Mouse (Mus musculus): ENCODE results near the gene Slc22a23.

Gene Slc22a23

DNA sequence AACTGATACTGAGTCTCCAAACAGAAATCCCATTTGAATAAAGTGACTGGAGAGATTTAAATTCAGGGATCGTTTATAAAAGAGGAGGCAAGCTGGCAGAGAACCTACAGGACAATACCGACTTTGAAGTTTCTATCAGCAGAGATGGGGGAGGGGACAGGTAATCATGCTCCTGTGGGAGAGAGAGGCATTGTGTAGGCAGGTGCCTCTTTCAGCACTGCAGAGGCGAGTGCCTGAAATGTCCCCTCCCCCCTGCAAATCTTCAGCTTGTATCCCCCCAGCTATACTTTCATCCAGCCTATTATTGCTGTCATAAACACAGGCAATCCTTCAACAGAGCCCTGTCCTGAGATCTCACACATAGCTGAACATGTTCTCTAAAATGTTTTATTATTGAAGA is 43.4 kb downstream of the Slc22a23 start:
- DNase-seq (ENCODE audit: low spot score in 2 of 2) = no peak

DNA sequence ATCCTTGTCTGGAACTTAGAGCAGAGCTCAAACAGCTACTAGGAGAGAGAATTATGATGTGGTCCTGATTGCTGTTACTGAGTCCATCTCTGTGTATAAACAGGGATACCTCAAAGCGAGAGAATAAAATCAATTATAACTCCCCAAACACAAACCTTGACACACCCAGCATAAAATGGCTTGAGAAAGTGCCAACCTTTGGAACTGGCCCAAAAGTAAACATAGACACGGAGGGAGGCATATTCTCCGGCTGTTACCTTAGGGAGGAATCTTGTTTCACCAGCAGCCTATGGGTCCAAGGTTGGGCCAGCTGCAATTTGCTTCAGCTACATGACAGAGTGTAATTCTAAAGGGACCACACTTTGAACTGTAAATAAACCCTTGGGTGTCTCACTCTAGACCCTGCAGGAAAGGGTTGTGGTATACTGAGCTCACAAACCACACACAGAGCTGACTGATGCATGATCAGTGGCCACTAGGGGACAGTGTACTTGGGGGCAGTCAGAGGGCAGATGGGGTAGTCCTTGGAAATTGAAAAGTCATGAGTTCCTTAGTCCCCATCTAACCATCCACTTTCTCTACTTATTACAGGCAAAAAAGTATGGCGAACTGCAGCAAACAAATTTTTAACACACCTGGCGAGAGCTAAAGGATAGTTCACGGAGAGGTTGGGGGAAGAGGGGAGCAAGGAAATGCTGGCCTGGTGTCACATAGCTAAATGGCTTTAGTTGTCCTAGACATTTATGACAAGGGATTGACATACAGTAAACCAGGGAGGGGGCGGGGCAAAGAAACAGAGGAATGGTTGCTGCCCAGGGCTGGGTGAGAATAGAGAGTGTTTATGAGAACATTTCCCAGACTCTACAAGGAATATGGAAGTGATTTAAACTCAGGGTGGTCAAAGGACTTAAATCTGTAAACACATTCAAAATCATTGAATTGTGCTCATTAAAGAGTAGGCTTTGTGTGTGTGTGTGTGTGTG is 45.3 kb downstream of the Slc22a23 start:
- peak in 1 of 2 experiments; percentile 8 for DNase-seq (ENCODE audit: low spot score in 2 of 2)

DNA sequence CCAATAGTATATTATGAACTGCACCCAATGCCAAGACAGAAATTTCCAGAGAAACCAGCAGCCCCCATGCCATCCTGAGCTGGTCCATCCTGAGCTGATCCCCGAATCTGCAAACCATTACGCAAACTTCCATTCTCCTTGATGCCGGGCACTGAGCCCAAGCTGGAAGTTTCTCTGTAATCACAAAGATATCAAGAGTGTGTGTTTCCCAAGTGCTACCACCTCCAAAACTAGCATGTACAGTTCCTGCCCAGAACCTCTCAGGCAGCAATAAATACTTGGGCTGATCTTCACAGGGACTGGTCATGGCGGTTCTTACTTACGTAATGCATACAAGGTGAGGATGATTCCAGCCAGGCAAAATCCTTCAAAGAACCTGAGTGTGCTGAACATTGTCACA is 46.3 kb downstream of the Slc22a23 start:
- DNase-seq (ENCODE audit: low spot score in 2 of 2) = no peak

DNA sequence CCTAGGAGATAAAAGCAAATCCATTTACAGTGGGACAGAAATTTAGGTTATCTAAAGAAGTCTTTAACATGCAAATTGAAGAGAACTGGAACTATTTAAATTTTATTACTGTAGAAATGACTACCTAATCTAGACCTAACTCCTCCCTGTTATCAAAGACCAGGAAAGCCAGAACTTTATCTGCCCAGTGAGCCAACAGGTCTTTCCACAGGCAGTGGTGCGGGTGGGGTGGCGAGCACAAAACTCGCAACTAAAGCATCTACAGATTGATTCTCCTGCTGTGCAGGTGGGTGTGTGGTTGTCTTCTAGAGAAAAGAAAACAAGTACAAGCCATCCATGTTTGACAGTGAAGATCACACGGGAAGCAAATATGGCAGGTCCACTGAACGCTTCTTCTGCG is 46.9 kb downstream of the Slc22a23 start:
- DNase-seq (ENCODE audit: low spot score in 2 of 2) = no peak

DNA sequence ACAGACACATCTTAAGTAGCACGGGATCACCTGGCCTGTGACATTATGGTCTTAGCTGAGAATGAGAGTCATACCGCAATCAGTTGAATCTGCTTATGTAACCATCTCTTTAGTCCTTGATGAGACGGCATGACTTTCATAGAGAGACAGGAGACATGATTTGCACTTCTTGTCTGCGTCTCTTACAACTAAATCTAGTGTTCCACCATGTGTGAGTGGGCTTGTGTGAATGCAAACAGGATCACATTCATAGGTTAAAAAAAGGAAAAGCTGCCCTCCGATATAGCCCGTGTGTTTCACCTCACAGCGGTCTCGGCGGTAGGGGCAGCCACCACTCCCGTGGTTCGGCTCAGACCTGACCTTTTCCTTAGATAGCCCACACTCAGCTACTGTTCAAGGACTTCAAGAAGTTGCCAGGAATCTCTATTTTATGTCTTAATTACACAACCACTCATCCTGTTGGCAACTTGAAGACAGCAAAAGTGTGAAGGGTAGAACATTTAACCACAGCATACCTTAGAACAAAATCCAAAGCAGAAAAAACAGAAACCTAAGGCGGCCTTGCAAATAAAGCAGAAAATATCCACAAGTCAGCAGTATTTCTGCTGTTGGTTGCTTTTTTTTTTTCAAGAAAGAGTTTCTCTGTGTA is 49.1 kb downstream of the Slc22a23 start:
- DNase-seq (ENCODE audit: low spot score in 2 of 2) = no peak

DNA sequence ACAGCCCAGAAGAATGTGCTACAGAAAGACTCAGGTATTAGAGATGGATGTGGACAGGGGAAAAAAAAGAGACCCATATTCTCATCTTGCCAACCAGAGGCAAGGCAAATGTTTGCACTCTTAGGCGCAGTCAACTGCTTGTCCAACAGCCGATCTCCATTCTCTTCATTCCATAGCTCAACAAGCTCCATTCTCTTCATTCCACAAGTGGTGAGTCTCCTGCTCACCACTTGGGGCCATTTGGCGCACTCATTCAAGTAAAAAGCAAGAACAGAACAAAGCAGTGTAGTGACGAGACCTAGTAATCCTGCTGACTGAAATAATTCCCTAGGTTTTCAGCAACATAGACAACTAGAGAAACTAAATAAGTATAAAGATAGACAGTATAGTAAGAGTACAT is 50.8 kb downstream of the Slc22a23 start:
- no peak for DNase-seq (ENCODE audit: low spot score in 2 of 2)

DNA sequence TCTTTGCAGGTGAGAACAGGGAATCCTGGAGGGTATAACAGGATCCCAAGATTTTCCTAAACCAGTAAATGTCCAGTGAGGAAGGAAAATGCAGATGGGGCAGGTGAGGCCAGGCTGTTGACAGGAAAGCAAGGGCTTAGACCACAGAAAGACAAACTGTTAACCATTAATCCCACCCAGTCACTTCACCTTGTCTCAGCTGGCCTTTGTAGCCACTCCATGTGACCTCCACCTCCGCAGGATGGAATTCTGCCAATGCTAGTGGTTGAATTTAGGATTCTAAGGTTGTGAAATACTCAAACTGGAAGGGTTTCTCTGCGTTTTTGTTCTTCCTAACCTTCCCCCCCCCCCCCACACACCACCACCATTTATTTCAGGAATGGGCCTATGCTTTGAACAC is 52.9 kb downstream of the Slc22a23 start:
- DNase-seq (ENCODE audit: low spot score in 2 of 2) = no peak

DNA sequence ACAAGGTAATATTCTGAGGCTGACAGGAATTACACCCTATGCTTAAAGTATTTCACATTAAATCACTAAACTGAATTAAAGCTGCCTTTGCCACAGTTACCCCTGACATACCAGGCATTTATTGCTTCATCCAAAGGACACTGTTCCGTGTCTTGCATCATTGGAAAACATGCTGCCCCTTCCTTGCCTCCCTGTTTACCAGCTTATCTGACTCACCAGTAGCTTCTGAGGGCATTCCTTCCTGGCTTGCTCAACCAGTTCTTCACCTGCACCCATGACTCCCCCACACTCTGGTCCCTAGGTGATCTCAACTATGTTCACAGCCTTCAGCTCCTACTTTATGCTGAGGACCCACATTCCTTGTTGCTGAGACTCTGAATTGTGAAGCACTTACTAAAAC is 54.6 kb downstream of the Slc22a23 start:
- no peak for DNase-seq (ENCODE audit: low spot score in 2 of 2)

DNA sequence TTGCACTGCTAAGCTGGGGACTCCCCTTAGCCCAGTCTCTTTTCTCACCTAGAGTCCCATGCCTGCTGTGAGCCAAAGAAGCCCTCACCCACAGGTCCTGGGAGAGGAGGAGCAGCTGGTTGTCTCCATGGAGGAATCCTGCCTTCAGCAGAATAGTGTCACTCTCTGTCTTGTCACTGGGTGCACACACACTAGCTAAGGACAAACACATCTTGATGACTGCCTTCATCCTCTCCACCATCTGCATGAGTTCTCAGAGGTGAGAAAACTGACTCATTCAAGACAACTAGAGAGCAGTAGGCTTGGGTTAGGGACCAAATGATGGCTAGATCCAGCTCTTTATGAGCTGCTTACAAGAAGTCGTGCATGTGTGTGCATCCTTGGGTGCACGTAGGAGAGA is 55.4 kb downstream of the Slc22a23 start:
- no peak for DNase-seq (ENCODE audit: low spot score in 2 of 2)

DNA sequence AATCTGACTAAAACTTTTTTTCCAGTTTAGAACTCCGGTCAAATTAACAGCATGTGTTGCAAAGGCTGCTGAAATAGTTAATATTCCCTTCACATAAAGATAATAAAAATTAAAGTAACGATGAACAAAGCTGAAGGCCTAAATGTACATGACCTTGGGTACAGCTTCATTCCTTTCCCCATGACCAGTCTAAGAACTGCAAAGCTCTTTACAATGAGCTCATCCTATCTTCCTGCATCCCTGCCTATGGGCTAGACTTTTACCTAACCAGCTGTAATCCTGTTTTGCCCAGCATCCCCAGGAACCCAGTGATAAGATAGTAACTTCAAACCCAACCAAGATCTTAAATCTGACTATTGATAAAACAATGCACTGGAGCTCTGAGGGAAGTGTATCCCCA is 56.9 kb downstream of the Slc22a23 start:
- DNase-seq (ENCODE audit: low spot score in 2 of 2) = no peak

DNA sequence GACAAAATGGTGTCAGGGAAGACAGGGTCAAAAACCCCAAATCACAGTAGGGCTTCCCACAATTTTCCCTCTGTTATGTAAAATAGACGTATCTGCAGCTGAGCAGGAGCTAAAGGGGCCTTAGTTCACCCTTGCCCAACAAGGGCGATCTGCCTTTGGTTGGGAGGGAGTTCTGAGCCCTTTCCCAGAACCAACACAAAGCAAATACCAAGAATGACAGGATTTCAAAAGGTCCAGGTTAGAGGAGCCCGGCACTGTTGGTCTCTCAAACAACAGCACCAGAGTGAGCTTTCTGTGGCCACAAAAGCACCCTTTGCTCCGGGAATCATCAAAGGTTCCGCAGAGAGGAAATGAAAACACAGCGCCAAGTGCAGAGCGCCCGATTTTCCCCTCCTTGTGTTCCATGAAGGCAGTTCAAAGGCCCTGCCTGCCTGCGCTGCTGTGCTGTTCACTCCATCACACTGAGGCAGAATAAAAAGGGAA is 57.3 kb downstream of the Slc22a23 start:
- no peak for DNase-seq (ENCODE audit: low spot score in 2 of 2)

DNA sequence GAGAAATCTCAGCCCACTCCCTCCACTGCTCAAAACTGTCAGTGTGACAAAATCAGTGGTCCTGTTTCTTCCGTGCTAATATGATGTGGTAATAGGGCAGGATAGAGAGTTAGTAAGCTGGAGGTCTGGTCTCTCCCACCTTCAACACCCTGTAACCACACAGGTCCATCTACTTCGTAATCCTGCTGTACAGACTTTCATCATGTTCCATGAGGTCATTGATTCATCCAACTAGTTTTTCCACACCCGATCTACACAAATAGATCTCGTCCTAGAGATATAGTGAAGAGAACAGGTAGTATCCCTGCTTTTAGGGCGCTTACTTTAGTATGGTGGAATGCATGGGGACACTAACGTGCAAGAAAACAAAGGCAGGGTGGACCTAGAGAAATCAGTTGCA is 63.6 kb downstream of the Slc22a23 start:
- no peak for DNase-seq (ENCODE audit: low spot score in 2 of 2)

DNA sequence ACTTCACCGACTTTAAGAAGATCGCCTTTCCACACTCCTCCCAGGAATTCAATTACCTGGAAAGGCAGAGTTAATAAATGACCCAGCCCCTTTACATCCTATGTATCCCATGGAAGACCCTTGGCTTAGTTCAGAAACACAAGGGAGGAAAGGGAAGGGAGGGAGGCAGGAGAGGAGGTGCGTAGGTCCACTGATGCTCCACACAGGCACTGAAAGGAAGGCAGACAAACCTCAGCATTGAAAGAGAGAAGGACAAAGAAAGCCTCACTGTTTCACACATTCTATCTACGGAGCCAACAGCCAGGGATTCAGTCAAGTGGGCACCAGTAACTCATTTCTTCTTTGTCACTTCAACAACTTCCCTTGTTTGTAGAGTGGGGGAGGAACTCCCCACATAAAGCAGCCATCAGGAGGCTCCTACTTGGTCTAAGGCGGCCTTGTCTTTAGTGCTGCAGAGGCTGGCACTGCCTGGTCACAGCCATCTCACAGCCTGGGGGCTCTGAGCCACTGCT is 66.2 kb downstream of the Slc22a23 start:
- no peak for DNase-seq (ENCODE audit: low spot score in 2 of 2)

DNA sequence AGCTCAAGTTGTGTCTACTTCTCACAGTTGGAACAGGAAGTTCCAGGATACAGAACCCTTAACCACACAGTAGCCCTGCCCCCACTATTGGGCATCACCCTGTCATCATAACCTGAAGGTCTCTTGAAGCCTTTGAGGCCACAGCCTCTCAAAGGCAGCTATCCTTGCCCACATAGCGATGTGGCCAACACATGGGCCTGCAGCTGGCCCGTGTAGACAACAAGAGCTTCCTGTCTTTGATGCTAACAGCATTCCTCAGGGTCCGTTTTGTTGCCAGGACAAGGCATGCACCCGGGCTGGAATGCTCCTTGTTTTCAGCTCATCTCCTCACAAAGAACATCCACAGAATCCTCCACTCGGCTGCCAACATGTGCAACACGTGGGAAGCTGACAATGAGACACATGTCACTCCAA is 66.7 kb downstream of the Slc22a23 start:
- no peak for DNase-seq (ENCODE audit: low spot score in 2 of 2)

DNA sequence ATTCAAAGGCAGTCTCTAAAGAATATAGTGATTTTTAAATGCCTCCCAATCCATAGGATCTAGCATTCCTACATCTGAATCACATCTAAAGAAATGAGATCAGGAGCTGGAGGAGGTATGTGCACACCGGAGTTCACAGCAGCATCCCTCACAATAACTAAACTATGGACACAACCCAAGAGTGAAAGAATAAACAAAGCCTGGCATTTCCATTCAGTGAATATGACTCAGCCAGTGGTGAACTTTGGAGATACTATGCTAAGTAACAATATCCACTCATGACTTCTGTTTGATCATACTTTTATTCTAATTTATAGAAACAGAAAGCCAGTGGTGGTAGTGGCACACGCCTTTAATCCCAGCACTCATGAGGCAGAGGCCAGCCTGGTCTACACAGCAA is 67.4 kb downstream of the Slc22a23 start:
- DNase-seq (ENCODE audit: low spot score in 2 of 2) = no peak

DNA sequence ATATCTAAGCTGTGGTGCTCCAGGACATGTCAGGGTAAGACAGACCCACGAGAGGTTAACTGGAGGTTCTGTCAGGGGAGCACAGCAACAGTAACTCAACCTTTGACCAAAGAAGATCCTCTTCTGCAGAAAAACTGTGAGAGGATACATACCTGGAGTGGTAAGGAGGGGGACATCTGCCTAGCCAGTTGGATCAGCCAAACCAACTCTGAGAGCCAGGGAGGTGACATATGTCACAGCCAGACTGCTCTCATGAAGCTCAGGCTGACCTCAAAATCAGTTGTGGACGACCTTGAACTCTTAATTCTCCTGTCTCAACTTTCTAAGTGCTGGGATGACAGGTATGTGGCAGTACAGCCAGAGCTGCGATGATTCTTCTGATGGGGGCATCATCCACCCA is 68.0 kb downstream of the Slc22a23 start:
- no peak for DNase-seq (ENCODE audit: low spot score in 2 of 2)

DNA sequence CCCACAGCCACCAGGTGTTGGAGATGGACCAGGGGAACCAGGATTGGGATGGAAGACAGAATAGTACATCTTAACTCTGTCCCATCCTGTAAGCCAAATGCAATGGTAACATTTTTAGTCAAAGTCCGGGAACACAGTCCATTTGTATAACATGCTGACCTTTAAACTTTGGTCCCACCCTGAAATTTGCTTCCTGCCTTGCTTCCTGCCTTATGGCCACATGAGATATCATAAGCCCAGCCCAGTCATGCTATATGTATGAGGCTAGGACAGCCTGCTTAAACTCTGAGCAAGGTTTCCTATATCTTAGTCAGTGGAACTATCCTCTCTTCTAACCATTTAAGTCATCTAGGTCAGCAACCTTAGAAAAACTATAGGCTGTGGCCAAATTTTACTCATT is 70.1 kb downstream of the Slc22a23 start:
- no peak for DNase-seq (ENCODE audit: low spot score in 2 of 2)

DNA sequence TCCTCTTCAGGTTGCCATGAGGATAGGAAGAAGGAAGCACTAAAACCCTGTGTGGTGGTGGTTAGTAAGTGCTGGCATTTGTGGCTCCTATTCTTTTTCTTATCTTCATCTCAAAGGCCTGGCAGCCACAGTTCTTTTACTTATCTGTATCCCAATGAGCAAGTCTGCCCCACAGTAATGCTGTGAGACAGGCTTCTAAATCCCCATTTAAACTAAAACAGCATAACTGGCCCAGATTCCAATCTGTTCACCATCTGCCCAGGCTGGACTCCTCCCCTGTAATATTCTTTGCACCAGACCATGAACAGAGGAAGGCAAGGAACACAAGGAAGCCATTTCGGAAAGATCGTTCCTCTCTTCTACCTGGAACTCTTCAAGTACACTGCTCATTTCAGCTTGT is 70.6 kb downstream of the Slc22a23 start:
- no peak for DNase-seq (ENCODE audit: low spot score in 2 of 2)

DNA sequence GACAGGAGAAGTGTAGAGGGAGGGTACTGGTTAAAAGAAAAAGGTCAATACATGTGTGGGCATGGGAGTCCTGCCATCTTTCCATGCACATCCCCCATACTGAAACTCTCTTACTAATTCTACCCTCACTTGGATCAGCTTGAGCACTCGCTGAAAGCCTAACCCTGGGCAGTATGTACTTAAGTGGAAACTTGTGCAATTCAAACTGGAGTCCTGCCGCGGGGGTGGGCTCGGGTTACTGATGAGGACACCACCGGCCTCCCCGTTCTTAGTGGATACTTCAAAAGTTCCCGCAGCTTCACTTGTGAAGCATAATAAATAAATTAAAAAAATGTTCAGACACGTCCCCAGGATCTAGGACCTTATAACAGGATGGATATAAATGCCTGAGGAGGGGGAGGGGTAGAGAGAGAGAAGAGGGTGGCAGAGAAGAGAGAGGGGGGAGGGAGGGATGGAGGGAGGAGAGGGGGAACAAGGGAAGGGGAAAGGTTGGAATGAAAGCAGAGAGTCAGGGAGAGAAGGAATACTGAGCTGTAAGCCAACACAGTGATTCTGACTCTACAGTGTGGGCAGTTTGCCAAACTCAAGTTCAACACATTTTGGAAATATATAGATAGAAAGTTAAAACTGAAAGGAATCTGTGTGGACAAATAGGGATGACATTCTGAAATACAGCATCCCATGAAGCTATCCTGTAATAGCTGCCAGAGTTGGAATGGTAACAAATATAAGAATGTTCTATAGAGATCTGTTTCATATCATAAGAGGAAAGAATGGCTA is 72.5 kb downstream of the Slc22a23 start:
- DNase-seq (ENCODE audit: low spot score in 2 of 2) = no peak

DNA sequence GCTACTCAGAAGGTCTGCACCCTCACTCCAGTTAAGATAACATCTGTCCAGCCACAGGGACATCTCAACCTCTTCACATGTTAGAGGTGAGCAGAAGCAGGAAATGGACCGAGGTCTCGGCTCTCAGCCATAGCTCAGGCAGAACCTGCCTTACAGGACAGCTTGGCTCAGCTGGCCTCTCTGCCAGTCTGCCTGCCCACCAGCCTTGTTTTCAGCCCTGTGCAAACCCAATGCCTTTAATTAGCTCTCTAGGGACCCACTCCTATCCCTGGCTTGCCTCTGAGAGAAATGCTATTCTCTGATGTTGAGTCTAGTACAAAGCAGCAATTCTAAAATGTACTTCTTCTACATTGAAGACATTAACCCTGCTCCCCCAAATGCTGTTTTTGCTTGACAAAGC is 73.3 kb downstream of the Slc22a23 start:
- no peak for DNase-seq (ENCODE audit: low spot score in 2 of 2)

DNA sequence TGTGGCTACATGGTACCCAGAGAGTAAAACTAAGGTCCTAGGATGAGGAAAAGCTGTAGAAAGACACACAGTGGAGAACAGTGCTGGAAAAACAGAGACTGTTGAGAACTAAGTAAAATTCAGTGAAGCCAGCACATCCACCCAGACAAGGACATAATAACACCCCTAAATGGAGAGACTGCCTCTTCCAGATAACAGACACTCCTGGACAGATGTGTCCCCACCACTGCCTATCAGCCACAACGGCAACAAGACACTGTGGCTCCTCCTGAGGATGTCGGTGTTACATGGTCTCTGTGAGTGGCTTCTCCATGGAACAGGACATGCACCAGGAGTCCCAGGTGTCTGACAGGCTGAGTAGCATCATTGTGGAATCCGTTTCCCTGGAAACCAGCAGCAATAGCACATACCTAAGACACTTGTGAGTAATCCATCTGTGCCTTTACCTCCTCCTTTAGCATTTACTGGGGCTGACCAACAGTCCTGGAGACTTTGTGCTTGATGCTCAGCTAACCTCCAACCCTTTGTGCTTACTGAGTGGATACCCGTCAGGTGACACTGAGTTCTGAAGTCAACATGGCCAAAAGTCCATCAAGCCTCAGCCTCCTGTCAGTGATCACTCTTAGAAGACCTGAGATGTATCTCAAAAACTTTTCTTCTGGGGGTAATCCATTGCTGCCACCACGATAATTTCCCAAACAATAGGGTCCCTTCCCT is 73.9 kb downstream of the Slc22a23 start:
- no peak for DNase-seq (ENCODE audit: low spot score in 2 of 2)
